Mouse (Mus musculus) T-cell, adult 2 months (primary cell): ENCODE measurements around the gene Syp.

Source experiments
- DNase-seq: peaks from one replicate; pipeline ENCODE4 v3.0.0; 2022; ENCODE audit warnings: low spot score

Gene Syp

DNA sequence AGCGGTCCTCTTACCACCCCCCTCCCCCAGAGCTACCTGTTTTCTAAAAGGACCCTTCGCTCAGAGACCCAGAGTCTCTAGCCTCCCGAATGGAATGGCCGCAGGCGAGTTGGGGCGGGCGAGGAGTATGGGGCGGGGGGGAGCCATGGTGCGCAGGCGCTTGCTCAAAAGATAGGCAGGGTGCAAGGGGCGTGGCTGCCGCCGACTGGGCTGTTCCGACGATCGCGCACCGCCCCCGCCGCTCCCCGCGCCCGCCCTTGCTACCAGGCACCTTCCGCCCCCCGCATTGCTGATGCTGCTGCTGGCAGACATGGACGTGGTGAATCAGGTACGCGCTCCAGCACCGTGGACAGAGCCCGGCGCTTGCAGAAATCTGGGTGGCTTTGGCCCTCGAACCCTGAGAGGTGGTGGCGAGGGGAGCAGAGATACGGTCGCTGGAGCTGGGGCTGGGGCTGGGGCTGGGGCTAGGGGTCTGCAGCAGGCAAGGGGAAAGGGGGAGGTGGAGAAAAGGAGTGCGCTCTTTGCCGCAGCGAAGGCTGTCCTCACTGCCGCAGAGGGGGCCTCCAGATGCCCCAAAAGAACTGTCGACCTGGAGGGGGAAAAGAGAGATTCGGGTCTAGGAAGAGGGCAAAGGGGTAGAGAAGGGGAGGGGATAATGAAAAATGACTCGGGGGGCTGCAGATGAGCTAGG lies at the start of gene Syp:
Syp (plus strand) TSS at position 71 of the 691 bp plus-strand sequence.
- peak; percentile 72 for DNase-seq

DNA sequence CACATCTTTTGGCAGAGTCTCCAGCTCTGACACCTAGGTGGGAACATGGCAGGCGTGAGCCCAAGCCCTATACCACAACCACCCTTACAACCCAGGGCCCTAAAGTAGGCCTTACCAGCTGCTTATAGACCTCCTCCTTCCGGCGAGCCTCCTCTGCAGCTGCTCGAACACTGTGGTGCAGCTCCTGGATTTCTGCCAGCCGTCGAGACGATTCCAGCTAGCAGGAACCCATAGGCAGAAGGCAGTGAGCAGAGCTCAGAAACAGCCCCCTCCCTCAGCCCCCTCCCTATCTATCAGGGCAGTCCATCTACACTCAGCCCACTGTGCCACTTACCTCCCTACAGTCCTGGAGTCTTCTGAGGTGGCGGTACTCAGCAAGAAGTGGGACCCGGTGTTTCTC lies 42.9 kb upstream of the Syp start:
- DNase-seq, result no peak

DNA sequence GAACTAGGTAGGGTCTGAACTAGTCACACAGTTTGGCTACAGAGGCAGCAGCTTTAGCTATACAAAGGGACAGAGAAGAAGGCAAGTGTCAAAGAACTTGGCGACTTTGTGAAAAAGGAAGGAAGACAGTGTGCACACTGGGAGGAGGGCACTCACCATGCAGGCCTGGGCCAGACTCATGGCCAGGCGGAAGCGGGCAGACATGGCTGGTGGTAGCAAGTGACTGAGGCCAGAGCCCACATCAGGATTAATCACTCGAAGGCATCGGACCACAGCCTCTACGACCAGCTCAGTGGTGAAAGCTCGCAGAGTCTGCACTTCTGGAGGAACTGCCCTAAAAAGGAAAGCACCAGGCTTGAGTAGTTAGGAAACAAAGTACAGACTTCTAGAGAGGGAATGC lies 34.3 kb upstream of the Syp start:
- no peak for DNase-seq

DNA sequence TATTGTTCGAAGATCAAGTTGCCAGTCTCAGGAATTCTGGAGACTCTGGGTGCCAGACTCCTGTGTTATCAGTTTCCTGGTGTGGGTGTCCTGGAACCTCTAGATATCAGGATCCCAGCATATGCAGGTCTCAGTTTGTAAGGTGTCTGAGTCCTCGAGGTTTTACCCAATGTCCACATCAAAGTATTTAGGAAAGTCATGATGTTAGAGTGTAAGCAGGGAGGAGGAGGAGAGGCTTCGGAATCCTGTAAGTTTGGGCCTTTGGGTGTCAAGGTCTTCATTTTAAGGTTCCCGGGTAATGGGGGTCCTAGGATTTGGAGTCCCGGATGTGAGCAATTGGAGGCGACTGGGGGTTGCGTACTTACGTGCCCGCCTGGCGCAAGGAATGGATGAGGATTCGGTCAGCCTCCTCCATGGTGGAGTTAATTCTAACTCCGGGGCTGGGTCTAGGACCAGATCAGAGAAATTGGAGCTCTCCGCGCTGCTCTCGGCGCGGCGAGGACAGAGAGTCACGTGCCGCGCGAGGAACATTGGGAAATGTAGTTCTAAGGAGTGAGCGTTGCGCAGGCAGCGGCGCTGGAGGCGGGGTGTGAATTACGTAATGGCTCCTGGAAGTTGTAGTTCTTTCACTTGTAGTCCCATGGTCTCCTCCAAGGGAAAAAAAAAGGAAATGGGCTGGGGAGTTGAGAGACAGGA lies 33.2 kb upstream of the Syp start, which contains the start of gene Ccdc22:
Ccdc22 (minus strand) TSS at position 639 of the 696 bp plus-strand sequence.
- peak; percentile 79 for DNase-seq

DNA sequence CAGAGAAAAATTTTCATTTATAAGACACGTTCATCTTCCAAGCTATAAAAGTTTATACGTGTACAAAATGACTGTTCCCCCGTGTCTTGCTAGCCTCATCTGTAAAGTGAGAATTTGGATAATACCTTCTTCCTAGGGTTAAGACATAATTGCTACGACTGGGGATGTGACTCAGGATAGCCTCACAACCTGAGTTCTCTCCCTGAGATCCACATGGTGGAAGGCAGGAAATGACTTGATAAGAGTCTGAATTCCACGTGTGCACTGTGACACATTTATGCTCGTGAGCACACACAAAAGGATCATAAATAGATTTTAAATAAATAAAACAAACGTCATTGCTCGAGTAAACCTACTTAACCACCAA lies 32.7 kb upstream of the Syp start:
- DNase-seq, result peak; percentile 31

DNA sequence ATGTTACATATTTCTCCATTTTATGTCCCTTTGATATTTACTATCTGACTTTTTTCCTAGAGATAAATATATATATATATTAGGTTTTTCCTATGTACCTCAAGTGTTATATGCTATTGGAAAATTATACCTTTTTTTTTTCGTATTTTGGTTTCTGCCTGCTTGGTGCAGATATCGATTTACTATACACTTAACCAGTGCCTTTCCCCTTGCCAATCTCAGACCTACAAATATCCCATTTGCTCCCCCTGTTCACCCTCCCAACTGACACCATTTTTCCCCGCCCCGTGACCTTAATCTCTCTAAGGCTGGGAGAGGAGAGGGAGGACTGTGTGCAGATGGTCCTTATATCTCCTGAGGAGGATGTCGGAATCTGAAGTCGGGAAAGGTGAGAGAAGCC lies 31.5 kb upstream of the Syp start, which contains the start of gene Cacna1f:
Cacna1f (plus strand) TSS at position 301 of the 400 bp plus-strand sequence.
- no peak for DNase-seq

DNA sequence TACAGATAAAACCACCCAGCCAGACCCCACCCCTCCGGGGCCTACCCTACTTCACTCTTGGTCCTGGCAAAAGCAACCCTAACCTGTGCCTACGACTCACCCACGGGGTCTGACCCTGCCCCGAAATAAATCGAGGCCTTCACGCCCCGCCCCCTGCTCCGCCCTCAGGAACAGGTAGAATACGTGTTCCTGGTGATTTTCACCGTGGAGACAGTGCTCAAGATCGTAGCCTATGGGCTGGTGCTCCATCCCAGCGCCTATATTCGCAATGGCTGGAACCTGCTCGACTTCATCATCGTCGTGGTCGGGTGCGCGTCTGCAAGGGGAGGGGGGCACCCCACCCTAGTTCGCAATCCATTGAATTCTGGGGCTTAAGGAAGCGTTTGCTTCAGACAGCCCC lies 28.2 kb upstream of the Syp start:
- DNase-seq, result no peak

DNA sequence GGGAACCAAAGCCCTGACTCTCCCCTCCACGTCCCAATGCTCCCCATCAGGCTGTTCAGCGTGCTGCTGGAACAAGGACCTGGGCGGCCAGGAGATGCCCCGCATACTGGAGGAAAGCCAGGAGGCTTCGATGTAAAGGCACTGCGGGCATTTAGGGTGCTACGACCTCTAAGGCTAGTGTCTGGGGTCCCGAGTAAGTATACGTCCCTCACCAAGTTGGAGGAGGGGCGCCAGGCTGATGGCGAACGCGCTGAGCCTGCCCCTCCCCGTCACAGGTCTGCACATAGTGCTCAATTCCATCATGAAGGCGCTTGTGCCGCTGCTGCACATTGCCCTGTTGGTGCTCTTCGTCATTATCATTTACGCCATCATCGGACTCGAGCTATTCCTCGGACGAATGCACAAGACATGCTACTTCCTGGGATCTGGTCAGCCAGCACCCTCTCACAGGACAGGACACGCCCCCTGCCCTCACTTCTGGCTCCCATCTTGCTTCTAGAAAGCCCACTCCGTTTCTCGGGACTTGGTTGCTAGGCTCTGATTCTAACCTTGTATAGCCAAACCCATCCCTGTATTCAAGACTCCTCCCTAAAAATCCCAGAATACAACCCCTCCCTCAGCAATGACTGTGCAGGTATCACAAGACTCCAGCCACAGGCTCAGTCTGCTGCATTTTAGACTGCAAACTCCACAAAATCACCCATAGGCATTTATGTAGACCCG lies 27.6 kb upstream of the Syp start:
- DNase-seq, result no peak

DNA sequence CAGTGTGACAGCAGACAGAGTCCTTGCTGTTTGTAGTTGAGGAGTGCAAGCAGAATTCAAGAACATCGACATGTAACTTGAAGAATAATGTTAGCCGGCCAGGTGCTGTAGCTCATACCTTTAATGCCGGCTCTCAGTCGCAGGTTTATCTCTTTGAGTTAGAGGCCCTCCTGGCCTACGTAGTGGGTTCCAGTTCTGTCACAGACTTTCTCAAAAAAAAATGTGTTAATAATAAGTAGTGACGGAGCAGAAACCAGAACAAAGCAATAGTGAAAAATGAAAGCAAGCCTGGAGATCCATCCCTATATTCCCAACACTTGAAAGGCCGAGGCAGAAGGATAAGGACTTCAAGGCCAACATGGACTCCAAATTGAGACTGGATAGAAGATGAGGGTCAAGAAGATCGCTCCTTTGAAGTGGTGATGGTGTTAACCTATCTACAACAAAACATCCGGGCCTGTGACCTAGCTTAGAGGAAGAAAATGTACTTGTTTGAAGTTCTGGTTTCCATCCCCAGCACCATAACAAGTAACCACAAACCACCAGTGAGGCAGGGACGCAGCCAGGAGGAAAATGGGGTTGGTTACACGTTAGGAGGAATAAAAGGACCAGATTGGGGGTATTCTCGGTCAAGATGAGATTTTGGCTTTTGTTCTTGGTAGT lies 20.3 kb upstream of the Syp start:
- peak; percentile 71 for DNase-seq

DNA sequence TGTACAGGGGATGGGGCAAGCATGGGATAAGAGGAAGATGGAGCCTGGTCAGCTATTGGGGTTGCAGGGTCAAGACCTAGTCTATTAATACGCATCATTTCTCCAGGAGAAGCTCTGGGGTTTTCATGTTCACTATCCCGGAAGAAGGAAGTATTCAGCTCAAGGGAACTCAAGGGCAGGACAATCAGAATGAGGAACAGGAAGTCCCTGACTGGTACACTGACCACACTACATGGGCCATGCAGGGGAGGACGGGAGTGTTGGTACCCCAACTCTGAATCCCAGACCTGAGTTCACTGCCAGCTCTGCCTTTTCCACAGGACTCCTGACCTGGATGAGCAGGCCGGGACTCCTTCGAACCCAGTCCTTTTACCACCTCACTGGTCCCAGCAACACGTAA lies 5.7 kb upstream of the Syp start:
- no peak for DNase-seq

DNA sequence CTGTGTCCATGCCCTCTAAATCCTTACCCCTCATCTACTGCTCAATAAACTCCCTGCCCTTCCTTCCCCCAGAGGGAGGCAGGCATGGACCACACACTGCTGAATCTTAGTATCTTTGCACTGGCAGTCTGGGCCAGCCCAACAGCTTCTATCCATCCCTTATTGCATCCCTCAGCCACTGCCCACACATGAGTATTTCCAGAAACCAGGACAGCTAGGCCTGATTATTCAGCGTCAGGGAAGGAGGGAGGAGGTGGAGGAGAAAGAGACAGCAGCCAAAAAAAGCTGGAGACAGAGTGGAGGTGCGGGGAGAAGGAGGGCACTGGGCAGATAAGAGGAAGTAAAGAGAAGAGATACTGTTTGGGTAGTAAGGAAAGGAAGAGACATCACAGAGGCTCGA lies 3.2 kb upstream of the Syp start:
- no peak for DNase-seq

DNA sequence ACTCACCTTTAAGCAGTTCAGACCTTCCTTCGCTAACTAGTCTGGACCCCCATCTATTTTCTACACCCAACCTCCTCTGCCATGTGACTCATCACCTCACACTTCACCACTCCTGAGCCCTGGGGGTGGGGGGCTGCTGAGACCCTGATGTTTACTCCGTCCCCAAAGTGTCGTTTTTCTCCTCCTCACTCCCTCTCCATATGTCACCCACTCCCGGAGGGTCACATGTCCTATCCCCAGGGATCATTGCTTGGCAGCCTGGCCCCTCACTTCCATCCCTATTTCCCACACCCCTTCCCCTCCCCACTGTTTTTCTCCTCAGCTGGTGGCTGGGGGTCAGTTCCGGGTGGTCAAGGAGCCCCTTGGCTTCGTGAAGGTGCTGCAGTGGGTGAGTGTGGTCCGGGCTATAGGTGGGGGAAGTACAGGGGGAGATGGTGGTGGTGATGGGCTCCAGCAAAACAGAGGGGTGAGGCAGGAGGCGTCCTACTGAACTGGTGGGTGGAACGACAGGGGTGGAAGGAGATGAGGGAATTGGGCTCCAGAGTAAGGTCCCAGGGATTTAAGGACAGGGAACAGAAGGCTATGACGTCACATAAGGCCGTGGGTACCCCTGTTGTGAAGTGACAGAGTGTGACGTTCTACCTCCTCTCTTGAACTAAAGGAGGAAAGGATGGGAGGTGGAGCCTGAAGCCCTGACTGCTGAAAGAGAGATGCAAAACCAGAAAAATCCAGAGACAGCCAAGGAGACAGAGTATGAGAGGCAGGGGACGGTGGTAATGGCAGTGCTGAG lies 1.5 kb downstream of the Syp start:
- DNase-seq, result no peak

DNA sequence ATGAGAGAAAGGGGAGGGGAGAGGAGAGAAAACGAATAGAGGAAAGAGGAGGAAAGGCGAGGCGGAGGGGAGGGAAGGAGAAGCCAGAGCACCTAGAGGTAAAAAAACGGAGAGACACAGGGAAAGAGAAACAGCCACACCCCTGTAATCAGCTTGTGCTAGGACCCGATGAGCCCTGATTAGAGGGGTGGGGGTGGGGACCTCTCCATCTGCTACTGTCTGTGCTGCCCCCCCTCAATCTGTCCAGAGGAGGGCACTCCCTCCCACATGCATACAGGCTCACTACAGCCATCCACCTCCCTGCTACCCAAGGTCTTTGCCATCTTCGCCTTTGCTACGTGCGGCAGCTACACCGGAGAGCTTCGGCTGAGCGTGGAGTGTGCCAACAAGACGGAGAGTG lies 2.5 kb downstream of the Syp start:
- no peak for DNase-seq

DNA sequence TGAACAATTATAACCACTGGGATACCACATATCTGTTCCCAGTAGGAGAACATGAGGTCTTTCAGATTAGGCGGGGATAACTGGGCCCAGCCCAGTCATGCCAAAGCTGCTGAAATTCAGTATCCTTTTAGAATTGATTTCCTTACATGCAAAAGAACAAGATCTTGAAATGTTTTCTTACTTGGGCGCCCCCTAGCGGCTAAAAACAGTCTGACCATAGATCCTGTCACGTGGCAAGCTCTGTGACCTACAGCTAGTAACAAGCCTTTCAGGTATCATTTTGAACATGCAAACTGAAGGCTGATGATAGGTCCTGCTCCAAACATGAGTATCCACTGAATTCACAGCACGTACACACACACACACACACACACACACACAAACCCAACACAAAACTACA lies 7.1 kb downstream of the Syp start:
- peak; percentile 84 for DNase-seq

DNA sequence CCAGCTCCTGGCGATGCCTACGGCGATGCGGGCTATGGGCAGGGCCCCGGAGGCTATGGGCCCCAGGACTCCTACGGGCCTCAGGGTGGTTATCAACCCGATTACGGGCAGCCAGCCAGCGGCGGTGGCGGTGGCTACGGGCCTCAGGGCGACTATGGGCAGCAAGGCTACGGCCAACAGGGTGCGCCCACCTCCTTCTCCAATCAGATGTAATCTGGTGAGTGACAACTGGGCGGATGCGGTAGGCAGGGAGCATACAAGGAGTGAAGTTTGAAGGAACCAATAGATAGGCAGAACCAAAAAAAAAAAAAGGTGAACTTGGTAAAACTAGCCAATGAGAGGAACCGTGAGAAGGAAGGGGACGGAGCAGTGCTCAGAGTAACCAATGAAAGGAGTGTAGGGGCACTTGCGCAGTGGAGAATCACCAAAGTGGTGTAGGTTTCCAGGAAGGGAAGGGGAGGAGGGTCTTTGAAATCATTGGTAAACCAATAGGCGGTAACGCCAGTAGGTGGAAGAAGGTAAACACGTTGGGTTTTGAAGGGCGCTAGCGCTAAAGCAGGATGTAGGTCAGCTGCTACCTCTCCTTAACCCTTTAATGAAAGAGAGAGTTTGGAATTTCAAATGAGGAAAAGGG lies 10.5 kb downstream of the Syp start:
- DNase-seq, result peak; percentile 90

DNA sequence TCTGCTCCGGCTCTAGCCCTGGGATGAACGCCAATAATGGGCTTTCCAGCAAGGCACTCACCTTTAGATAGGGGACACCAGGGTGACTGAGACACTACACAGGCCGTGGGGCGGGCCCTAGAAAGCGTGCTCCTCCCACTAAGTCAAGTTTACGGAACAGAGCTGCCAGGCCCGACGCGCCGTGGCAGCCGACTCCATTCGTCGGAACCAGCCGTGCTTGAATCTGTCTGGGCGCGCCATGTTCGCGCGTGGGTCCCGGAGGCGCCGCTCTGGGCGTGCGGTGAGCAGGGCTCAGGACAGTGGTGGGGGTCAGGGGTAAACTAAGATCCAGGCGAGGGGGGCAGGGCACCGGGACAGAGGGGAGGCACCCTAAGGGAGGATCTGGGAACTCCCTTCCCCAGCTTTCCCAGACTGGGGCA lies 19.0 kb downstream of the Syp start, which contains the start of gene Prickle3:
Prickle3 (plus strand) TSS at position 40 of the 419 bp plus-strand sequence.
- peak; percentile 65 for DNase-seq

DNA sequence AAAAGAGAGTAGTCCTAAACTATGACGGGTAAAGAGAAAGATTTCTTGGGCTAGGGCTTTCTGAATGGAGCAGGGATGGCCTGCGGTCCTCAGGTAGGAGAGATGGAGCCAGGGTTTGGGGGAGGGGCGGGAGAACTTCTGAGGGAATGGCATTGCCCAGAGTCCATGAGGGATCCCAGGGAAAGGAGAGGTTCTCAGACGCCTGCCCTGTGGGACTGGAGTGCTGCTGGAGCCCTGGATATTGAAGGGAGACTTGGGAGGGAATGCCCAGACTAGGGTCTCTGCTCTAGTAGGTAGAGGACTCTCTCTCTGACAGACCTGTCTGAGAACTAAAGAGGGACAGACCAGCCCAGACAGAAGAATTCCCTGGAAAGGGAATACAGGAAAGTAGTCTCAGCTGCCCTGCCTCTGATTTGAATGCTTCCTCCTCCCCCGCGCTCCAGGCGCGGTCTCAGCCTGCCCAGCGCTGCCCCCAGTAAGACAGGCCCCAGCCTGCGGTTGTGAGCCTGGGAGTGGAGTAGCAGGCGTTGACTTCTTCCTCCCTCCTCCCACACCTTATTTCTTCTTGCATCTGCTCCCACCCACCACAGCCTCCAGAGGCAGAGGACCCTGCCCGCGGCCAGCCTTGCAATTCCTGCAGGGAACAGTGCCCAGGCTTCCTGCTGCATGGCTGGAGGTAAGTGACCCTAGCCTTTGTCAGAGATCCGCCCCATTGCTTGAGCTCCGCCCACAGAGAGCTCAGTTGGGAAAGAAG lies 19.9 kb downstream of the Syp start:
- no peak for DNase-seq

DNA sequence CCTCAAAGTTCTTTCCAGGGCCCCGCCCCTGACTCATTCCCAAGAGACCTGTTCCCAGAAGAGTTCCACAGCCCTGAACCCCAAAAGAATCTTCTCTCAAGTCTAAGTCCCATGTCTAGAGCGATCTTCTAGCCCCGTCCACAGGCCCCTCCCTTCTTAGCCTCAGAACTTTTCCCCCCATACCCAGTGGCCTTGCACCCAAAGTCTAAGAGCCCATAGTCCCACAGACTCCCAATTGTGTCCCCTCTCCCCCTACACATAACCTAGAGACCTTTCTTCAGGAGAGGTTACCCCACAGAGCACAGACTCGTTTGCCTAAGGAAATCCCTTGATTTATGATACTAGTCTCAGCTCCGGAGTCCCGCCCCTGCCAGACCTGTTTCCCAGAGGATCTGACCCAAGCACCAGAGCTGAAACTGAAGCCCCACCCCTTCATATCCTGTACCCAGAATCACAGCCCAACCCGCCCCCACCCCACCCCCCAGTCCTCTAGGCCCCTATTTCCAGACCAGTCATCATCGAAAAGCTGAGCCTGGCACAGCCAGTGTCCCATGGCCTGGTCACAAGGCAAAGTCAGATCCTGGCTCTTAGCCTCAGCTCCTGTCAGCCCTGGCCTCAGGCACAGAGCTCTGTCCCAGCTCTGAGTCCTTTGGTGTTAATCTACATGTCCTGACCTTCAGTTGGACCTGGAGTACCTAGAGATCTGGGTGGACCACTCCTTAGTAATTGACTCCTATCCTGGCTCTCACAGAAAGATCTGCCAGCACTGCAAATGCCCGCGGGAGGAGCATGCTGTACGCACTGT lies 20.7 kb downstream of the Syp start:
- no peak for DNase-seq

DNA sequence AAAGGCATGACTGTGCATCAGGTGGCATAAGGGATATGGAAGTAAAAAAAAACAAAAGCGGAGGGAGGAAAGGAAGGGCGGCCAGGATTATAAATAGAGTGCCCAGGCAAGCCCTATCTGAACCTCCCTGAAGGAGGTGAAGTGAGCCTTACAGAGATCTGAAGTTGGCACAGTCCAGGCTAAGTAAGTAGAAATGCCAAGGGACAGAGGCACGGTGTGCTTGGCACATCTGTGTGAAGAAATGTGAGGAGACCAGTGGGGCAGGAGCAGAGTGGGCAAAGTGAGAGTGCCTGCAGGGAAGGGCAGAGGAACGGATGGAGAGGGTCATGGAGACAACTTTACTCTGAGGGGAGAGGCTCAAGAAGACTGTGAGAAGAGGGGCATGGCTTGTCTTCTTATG lies 22.8 kb downstream of the Syp start:
- no peak for DNase-seq

DNA sequence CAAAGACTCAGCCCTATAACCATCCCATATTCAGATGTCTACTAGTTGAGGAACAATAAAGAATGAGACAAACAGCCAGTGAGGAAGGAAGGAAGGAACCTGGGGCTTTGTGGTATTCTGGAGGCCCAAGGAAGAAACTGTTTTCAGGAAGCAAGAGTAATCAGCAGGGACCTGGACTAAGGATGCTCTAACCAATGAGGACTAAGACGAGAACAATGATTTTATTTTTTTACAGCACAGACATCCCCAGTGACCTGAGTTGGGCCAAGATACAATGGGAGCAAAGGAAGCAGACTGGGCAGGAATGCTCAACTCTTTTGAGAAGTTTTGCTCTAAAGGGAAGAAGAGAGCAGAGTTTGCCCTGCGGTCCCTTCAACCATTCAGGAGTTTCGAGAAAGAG lies 24.7 kb downstream of the Syp start:
- no peak for DNase-seq
